Mouse (Mus musculus): ENCODE results near the gene Cyp27b1.
"Not testable (repeated sequence)": the region's sequence is repeated elsewhere in the genome, so short reads cannot be mapped to it uniquely, and the experiment has no call there.

Gene Cyp27b1

GRCm38 (mm10) chr10:127069281-127070189, 21.5 kb downstream of the Cyp27b1 start:
- intact Hi-C loops (cut with DNase I) = no loop called here

GRCm38 (mm10) chr10:127070190-127071121, 22.4 kb downstream of the Cyp27b1 start, which contains the start of gene Tspan31:
Tspan31 (minus strand) TSS chr10:127070264.
- intact Hi-C loops (cut with DNase I) = no loop called here

DNA sequence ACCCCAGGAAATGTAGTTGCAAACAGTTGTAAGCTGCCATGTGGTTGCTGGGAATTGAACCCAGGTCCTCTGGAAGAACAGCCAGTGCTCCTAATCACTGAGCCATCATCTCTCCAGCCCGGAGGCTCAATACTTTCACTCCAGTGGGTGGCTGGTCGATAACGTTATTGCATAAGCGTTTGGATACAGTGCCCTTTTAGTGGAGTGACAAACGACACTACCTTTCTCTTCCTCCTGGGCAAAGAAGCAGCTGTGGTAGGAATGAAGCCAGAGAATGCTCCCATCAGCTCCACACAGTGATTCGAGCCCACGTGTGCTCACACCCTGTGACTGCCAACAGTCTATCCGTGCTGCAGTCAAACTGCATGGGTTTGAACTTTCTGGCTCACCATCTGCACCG, 23.2 kb downstream of the Cyp27b1 start:
- intact Hi-C loops (cut with DNase I) = no loop called here

- intact Hi-C loops (cut with DNase I) = not testable (repeated sequence)
Measured at GRCm38 (mm10) chr10:127072270-127072669, 24.2 kb downstream of the Cyp27b1 start.

GRCm38 (mm10) chr10:127072969-127073368, 24.9 kb downstream of the Cyp27b1 start:
- intact Hi-C loops (cut with DNase I) = not testable (repeated sequence)

DNA sequence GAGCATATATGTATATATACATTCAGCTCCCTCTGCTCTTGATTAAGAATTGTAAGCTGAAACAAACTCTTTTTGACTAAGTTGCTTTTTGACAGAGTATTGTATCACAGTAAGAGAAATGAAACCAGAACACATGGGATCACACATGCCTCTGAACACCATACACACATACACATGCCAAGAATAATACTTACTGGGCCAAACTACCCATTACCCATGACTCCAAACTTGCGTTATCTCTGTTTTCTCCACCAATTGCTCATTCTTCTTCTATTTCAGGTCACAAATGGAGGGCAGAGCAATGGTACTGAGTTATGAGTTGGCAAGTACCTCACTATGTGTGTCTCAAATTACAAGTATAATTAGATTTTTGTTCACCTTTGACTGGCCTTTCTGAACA, 25.9 kb downstream of the Cyp27b1 start:
- intact Hi-C loops (cut with DNase I) = no loop called here

DNA sequence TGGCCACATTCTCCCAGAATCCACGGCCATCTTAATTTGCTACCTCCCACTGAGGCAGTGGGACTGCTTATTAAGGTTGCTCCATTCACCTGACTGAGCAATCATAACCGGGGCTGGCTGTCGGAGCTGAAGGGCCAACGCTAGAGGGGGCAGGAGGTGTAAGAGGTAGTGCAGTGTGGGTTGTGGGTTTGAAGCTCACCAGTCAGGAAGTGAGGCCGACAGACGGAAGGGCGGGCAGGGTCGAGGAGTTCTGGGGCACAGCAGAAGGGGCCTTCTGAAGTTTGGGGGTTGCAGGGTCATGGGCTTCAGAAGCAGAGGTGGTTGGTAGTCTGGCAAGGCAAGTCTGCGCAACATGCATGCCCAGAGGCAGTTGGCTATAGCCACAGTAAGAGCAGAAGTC, 27.0 kb downstream of the Cyp27b1 start, which contains the start of gene Agap2:
Gene Agap2, plus strand, starts transcription at position 205 of the 400 bp plus-strand sequence.
- intact Hi-C loops (cut with DNase I) = no loop called here

DNA sequence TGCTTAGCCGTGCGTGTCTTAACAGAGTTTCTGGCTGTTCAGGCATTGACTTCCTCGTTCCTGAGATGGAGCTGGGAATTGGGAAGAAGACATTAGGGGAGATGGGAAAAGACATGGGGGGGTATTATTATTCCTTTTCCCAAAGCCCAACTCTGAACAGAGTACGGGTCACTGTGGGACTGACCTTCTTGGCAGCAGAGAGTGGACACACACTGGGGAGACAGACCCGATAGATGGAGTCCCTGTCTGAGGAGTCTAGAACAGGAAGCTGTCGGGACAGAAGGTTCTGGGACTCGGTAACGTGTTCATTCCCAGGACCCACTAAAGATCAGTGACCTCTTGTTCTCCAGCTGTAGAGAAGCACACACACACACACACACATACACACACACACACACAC, 27.6 kb downstream of the Cyp27b1 start:
- intact Hi-C loops (cut with DNase I) = no loop called here

- intact Hi-C loops (cut with DNase I) = no loop called here
Measured at GRCm38 (mm10) chr10:127076082-127076481, 28.0 kb downstream of the Cyp27b1 start.

DNA sequence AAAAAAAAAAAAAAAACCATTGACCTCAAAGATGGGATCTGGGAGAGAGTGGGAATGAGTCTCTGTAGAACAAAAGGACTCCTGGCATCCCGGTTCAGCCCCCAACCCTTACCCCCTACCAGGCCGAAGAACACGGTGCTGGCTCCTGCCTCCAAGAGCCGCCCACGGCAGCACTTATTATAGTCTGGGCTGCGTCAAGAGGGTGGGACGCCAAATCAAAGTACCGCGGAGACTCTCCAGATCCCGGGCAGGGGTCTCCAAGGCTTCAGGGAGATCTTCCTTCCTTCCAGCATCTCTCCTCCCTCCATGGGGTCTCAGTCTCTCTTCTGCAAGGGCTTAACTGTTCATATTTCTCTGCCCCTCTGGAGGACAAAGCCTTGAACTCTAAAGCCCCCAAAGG, 29.5 kb downstream of the Cyp27b1 start:
- intact Hi-C loops (cut with DNase I) = no loop called here

GRCm38 (mm10) chr10:127078001-127078676, 30.1 kb downstream of the Cyp27b1 start:
- intact Hi-C loops (cut with DNase I) = no loop called here

GRCm38 (mm10) chr10:127078677-127079575, 30.9 kb downstream of the Cyp27b1 start:
- intact Hi-C loops (cut with DNase I) = no loop called here

DNA sequence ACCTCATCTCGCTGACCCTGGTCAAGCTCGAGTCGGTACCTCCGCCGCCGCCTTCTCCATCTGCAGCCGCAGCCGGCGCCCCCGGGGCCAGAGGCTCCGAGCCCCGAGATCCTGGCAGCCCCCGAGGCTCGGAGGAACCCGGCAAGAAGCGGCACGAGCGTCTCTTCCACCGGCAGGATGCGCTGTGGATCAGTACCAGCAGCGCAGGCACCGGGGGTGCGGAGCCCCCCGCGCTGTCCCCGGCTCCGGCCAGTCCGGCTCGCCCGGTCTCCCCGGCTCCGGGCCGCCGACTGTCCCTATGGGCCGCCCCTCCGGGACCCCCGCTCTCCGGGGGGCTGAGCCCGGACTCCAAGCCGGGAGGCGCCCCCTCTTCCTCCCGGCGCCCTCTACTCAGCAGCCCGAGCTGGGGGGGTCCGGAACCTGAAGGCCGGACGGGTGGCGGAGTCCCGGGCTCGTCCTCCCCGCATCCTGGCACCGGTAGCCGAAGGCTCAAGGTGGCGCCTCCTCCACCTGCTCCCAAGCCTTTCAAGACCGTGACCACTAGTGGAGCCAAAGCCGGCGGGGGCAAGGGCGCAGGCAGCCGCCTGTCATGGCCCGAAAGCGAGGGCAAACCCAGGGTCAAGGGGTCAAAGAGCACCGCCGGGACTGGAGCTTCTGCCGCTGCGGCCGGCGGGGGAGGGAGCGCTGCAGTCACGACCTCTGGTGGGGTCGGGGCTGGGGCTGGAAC, 31.8 kb downstream of the Cyp27b1 start:
- intact Hi-C loops (cut with DNase I) = no loop called here

DNA sequence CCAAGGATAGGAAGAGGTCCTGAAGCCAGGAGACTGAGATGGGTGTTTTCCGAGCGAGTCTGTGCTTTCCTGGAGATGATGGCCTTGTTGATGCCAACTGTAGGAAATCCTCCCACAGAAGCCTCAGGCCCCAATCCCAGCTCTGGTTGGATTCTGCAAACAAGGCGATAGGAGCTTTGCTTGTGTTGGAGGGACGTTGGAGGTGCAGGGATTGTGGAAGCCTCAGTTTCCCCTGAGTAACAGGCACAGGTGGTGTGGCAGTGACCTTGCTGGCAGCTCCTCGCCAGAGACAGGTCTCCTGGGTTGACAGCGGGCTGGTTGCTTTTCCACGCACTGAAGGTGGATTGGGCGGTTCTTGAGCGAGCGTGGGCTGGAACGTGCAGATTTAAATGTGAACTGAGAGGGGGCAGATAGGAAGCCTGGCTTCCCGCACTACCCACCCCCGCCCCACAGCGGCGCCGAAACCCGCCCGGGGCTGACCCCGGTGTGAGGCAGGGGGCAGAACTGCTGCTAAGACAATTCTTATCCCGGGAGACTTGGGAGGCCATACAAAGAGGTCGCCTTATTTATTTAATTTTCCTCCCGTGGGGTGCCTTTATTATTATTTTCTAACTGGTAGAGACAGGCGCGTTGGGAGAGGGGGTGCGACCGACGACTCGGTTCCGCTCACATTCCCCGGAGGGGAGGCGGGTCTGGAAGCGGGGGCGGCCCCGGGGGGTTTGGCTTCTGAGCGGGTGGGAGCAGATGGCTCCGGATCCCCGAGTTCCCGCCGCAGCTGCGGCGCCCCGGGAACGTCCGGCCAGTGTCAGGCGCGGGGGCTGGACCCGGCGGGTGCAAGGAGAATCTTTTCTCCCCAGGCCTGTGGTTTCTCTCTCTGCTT, 33.1 kb downstream of the Cyp27b1 start:
- intact Hi-C loops (cut with DNase I) = no loop called here

GRCm38 (mm10) chr10:127081996-127082620, 34.1 kb downstream of the Cyp27b1 start:
- intact Hi-C loops (cut with DNase I) = no loop called here

DNA sequence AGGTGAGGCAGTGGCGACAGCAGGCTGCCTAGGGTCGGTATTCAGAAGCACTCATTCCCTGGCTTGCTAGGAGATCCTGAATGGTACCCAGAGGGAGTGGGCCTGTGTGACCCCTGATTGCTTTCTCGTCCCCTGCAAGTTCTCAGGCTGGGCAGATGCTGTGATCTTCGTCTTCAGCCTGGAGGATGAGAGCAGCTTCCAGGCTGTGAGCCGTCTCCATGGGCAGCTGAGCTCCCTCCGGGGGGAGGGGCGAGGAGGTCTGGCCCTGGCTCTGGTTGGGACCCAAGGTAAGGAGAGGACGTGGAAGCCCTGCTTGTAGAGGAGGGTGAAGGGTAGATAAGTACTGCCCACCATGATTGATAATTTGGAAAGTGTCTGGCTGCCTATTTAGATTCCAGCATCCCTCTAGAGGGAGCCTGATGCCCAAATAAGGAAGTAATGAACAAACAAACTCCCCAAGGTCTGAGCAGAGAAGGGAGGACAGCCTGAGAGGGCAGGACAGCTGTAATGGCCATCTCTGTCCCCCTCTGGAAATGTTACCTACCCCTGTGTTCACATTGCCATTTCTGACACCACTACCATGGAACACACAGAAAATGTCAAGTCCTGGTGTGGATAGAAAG, 35.4 kb downstream of the Cyp27b1 start:
- intact Hi-C loops (cut with DNase I) = no loop called here

GRCm38 (mm10) chr10:127083915-127084306, 35.9 kb downstream of the Cyp27b1 start:
- intact Hi-C loops (cut with DNase I) = no loop called here

DNA sequence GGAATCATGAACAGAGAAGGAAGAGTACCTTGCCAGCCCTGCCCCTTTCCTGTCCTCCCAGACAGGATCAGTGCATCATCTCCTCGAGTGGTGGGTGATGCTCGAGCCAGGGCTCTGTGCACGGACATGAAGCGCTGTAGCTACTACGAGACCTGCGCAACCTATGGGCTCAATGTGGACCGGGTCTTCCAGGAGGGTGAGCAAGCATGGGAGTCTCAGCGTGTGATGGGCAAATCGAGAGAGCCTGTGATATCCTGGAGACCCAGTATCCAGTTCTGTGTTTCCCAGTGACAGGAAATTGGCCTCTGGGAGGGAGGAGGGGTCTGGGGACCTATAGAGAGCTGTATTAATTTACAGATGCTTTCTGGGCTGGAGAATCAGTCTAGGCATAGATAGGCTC, 37.0 kb downstream of the Cyp27b1 start:
- intact Hi-C loops (cut with DNase I) = no loop called here

Data from adrenal gland (tissue).